Mouse (Mus musculus) forebrain, embryonic 15.5 days (tissue): ENCODE results near the gene Arglu1. TPM values are rescaled to one million over a fixed set of nuclear protein-coding genes. Genes with fewer than 3 reads are reported as not detected.

Experiments used
- microRNA-seq: library from miRNA; unstranded; fragments of <30 nt; microRNA quantifications from one replicate; pipeline ENCODE4, GENCODE M21; 2016
- polyA plus RNA-seq: library from polyadenylated mRNA; unstranded; fragments of >200 nt; fragmentation: Nextera tagmentation; extraction: Ambion mirVana; gene quantifications from 2 replicates; pipeline ENCODE4 v1.2.1, GENCODE M21; 2015

Arglu1 gene
- polyA plus RNA-seq, 1 experiment from 2014 or later = 199 TPM

Small RNA genes lying within 50 kb of the gene (microRNA-seq; reads per million reads assigned to microRNA genes)
- gene Mir7654 = 6.8 reads per million, percentile 22 among the genes with 10 or more reads in this experiment

Other genes with a start within 250 kb of the Arglu1 start
- gene Efnb2, start 29.3 kb downstream of the Arglu1 start, polyA plus RNA-seq = 65.3 and 66.4 TPM in 2 replicates